Mouse (Mus musculus) forebrain, embryonic 14.5 days (tissue): ENCODE data around the gene Fen1. TPM values are rescaled to one million over a fixed set of nuclear protein-coding genes. Genes with fewer than 3 reads are reported as not detected.

Source experiments
- ATAC-seq: fragments of 200-750 bp; cut with Nextera tagmentation; 2 replicates; pipeline ENCODE4 v1.8.0; 2017; ENCODE audit warnings: mild to moderate bottlenecking, moderate library complexity
- DNase-seq: peaks from one replicate; pipeline ENCODE4 v3.0.0-alpha.2; 2015; ENCODE audit warnings: low spot score
- H3K27ac ChIP-seq: fragments of 300-500 bp; sonication (generic); 2 replicates; pipeline ENCODE4 v1.5.1; 2014; ENCODE audit warnings: low read depth, mild to moderate bottlenecking, control low read depth, low read length, moderate library complexity
- H3K27me3 ChIP-seq: fragments of 300-500 bp; sonication (generic); replicated peaks from 2 replicates; pipeline ENCODE4 v1.6.1; 2014; ENCODE audit warnings: low read length, control low read depth, mixed read lengths; ENCODE audit not compliant: control insufficient read depth, insufficient read depth
- H3K36me3 ChIP-seq: fragments of 300-500 bp; sonication (generic); 2 replicates; pipeline ENCODE4 v1.6.1; 2014; ENCODE audit warnings: low read length, control low read depth; ENCODE audit not compliant: control insufficient read depth, insufficient read depth
- H3K4me1 ChIP-seq: fragments of 300-500 bp; sonication (generic); 2 replicates; pipeline ENCODE4 v1.6.1; 2014; ENCODE audit warnings: antibody characterized with exemption, low read length, control low read depth; ENCODE audit not compliant: control insufficient read depth, insufficient read depth
- H3K4me2 ChIP-seq: fragments of 300-500 bp; sonication (generic); 2 replicates; pipeline ENCODE4 v1.6.1; 2014; ENCODE audit warnings: mild to moderate bottlenecking, control low read depth, low read length
- H3K4me3 ChIP-seq: fragments of 300-500 bp; sonication (generic); 2 replicates; pipeline ENCODE4 v1.5.1; 2014; ENCODE audit warnings: low read depth, low read length, control low read depth
- H3K9ac ChIP-seq: fragments of 300-500 bp; sonication (generic); 2 replicates; pipeline ENCODE4 v1.6.1; 2014; ENCODE audit warnings: mild to moderate bottlenecking, low read length, control low read depth, moderate library complexity
- H3K9me3 ChIP-seq: fragments of 300-500 bp; sonication (generic); replicated peaks from 2 replicates; pipeline ENCODE4 v1.6.1; 2016; ENCODE audit warnings: low read length, control low read depth, mixed read lengths; ENCODE audit not compliant: control insufficient read depth
- WGBS: fragments of 180-500 bp; shearing (Covaris S2); extraction: QIAGEN DNeasy Blood & Tissue Kit; methylation state at CpG from one replicate; pipeline ENCODE4 v1.1.7; 2014; 5-methylcytosine and 5-hydroxymethylcytosine counted together
- polyA plus RNA-seq: library from polyadenylated mRNA; unstranded; fragments of >200 nt; fragmentation: Nextera tagmentation; extraction: Ambion mirVana; gene quantifications from 2 replicates; pipeline ENCODE4 v1.2.1, GENCODE M21; 2014

The Fen1 gene
- polyA plus RNA-seq, 1 experiment from 2014 or later: 63.9 TPM

DNA sequence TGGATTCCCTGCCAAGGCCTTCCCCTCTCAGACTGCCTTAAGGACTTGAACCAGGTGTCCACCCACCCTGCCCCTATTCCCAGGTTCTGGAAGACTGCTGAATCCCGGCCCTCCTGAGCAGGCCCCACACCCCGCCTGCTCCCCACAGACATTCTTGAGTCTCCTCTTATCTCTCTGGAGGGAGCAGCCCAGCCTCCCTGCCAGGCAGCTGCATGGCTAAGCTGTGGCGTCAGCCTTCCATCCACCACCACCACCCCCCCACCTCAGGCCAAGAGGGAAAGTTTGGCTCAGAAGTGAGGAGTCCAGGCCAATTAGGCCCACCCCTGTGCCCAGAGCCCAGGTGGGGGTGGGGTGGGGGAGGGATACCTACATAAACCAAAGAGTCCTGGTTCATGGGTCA, 34.5 kb upstream of the Fen1 start:
- no peak overlapping the region for H3K9ac ChIP-seq
- peaks cover 5% of the 10 kb centered on the region for H3K4me1 ChIP-seq
- H3K9me3 ChIP-seq: no peaks in the 10 kb centered on the region
- 55% methylated on average over 3 of the region's 3 CpGs for WGBS
- DNase-seq (no peak), ATAC-seq (no peak)
- peaks cover 11% of the 10 kb centered on the region for H3K27me3 ChIP-seq
- no peaks in the 10 kb centered on the region for H3K36me3 ChIP-seq
- H3K4me3 ChIP-seq: no peak overlapping the region
- H3K27ac ChIP-seq: no peak overlapping the region
- H3K4me2 ChIP-seq: no peak overlapping the region

DNA sequence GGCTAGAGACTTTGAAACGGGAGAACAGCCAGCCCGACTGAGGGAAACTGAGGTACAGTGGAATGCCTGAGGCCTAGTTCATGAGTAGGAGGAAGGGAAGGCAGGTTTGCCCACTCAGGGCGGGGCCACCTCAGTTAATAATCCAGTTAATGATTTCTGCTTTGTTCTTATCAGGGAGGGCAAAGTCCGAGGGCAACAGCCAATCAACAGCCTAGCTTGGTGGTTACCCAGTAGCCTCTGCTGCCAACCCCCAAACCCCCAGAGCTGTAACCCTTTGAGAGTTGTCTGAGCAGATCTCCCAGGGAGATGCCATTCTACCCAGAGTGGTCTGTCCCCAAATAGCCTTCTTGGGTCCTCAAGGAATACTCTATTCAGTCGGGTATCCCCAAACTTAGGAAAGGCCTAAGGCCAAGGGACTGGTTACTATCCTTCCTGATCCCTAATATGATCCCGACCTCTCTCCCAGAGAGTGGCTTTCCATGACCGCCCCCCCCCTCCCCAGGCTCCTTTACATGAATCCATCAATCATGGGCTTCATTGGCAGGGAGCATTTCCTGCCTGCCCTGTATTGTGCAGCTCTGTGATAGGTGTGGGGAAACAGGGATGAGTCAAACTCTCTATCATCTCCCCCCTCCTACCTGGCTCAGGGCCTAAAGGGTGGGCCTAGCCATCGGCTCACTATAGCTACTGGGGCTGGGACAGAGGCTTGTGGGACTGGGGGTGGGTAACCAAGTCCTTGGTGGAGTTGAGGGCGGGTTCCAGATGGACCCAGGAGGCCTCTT, 32.0 kb upstream of the Fen1 start:
- WGBS: 81% methylated on average over 9 of the region's 9 CpGs
- Histone ChIP-seq H3K4me2 (no peak overlapping the region), H3K9ac (no peak overlapping the region)

DNA sequence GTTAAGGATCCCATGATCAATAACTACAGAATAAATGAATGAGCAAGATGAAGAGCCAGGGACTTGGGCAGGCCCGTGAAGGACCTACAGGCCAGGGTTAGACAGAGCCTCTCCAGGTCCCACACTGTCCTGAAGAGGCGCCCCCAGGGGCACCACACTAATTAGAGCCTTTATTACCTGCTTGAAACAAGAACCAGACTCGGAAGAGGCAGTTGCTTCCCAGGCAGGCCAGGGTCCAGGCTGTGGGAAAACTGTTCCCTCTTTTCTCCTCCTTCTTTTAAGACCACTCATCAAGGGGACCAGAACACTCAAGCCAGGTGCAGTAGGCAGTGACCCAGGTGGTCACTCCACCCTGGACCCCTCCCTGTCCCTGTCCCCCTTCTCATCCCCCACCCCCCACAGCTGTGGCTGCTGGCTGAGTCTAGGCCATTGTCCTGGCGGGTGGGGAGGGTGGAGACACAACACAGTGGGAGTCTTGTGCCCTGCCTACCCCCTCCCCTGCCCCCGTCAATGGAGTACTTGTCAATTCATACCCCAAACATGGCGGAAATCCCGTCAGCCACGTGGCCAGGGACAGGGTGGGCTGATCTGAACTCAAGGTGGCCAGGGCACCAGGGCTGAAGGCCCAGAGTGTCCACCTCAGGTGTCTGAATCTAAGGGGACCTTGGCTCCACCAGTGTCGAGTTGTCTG, 28.5 kb upstream of the Fen1 start:
- Histone ChIP-seq H3K4me1 (no peaks in the 10 kb centered on the region), H3K36me3 (no peaks in the 10 kb centered on the region), H3K27ac (no peak overlapping the region), H3K27me3 (no peaks in the 10 kb centered on the region), H3K9me3 (no peaks in the 10 kb centered on the region), H3K4me3 (no peak overlapping the region), H3K9ac (no peak overlapping the region), H3K4me2 (no peak overlapping the region)
- 21% methylated on average over 9 of the region's 9 CpGs for WGBS
- ATAC-seq: no peak
- DNase-seq: no peak

More for the DNA sequence above, 32.0 kb upstream of the Fen1 start:
- Histone ChIP-seq H3K36me3 (no peaks in the 10 kb centered on the region), H3K27ac (no peak overlapping the region), H3K4me3 (no peak overlapping the region), H3K4me1 (peaks cover 5% of the 10 kb centered on the region), H3K9me3 (no peaks in the 10 kb centered on the region), H3K27me3 (peaks cover 11% of the 10 kb centered on the region)
- DNase-seq (no peak), ATAC-seq (no peak)

DNA sequence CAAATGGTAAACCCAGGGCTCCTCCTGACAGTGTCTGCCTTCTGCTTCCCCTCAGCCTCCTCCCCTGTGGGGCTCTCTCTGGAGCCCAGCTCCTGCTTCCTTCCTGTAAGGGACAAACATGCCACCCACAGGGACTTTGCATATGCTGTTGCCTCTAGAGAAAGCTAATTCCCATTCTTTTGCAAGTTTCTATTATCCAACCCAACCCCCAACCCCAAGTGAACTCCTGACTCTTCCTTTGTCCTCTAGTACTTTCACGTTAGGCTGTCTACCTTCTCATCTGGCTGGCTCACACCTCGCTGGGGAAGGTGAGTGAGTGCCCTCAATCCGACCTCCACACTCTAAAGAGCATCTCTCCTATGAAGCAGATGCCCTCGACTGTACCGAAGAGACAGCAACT, 27.9 kb upstream of the Fen1 start:
- H3K36me3 ChIP-seq: no peaks in the 10 kb centered on the region
- H3K4me2 ChIP-seq: no peak overlapping the region
- WGBS: 18% methylated on average over 5 of the region's 5 CpGs
- H3K9me3 ChIP-seq: no peaks in the 10 kb centered on the region
- H3K27me3 ChIP-seq: no peaks in the 10 kb centered on the region
- no peaks in the 10 kb centered on the region for H3K4me1 ChIP-seq
- no peak overlapping the region for H3K27ac ChIP-seq
- no peak overlapping the region for H3K4me3 ChIP-seq
- ATAC-seq (no peak), DNase-seq (no peak)
- H3K9ac ChIP-seq: no peak overlapping the region

DNA sequence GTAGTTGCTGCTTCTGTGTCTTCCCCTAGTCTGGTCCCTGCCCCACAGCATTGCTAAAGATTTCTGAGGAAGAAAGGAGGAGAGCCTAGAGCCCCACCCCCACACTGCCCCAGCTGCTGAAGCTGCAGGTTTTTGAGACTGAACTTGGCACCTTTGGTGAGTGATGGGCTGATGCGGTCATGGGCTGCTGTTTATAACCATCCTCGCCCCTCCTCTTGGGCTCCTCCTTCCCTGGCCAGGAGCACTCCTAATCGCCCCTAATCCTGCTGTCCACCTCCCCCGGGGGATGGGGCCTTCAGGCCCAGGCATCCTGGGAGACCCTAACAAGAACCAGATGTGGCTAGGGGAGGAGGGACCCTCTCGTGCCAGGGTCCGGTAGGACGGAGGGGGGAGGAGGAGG, 27.0 kb upstream of the Fen1 start:
- Histone ChIP-seq H3K36me3 (no peaks in the 10 kb centered on the region), H3K27me3 (no peaks in the 10 kb centered on the region), H3K4me3 (no peak overlapping the region), H3K4me2 (no peak overlapping the region), H3K27ac (no peak overlapping the region), H3K4me1 (no peaks in the 10 kb centered on the region), H3K9me3 (no peaks in the 10 kb centered on the region), H3K9ac (no peak overlapping the region)
- 15% methylated on average over 7 of the region's 7 CpGs for WGBS
- DNase-seq: no peak
- ATAC-seq: no peak

DNA sequence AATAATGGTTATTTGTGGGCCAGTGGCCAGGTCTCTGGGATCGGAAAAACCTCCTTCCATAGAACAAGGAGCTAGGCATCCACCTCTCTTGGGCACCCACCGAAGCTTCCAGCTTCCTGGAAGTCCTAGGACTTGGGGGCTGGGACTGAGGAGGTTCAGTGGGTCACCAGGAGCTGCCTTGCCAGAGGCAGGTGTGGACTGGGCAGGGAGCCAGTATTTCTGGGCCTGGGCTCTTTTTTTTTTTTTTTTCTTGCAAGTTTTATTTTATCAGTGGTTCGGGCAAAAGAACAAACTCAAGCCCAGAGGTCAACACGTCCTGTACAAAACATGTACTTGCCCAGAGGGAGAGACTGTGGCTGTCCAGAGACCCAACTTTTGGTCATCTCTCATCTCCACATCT, 21.8 kb upstream of the Fen1 start:
- no peaks in the 10 kb centered on the region for H3K27me3 ChIP-seq
- 80% methylated on average over 4 of the region's 4 CpGs for WGBS
- no peak overlapping the region for H3K4me2 ChIP-seq
- DNase-seq (no peak), ATAC-seq (no peak)
- no peak overlapping the region for H3K9ac ChIP-seq
- no peak overlapping the region for H3K27ac ChIP-seq
- no peaks in the 10 kb centered on the region for H3K9me3 ChIP-seq
- H3K4me1 ChIP-seq: no peaks in the 10 kb centered on the region
- no peaks in the 10 kb centered on the region for H3K36me3 ChIP-seq
- H3K4me3 ChIP-seq: no peak overlapping the region

DNA sequence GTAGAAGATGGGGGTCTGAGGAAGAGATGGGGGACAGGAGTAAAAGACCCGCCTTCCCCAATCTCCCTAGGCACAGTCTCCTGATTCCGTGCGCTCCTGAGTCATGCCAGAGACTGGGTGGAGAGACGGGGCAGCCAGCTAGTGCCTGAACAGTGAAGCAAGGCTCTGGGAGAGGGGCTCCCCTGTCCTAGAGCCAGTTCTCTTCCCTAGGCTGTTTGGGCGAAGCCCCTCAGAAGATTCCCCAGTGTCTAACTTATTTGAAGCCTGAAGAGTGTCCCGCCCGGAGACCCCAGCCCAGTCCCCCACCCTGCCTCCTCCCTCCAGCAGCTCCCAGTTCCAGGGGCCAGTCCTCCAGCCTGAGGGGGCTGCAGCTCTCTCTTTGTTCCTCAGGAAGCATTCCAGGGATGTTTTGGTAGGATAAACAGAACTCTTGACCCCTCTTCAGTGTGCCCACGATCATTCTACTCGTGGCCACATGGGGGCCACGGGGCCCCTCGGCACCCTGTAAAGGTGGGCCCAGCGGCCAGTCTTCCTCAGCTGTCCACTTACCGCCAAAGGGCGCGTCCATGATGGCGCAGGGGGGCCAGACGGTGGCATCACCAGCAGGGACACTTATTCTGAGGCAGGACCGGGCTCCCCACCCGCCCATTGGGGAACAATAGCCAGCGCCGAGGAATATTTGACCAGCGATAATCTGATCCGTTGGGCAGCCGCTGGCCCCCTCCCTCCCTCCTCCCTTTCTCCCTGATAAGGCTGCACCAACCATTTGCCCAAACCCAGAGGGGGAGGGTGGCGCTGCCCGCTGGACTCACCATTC, 20.9 kb upstream of the Fen1 start:
- Histone ChIP-seq H3K9ac (no peak overlapping the region), H3K9me3 (no peaks in the 10 kb centered on the region), H3K27ac (no peak overlapping the region), H3K4me1 (no peaks in the 10 kb centered on the region), H3K4me2 (0 out of 2 replicates have a peak overlapping the region, but pooled peaks have one; percentile 7), H3K27me3 (no peaks in the 10 kb centered on the region), H3K4me3 (no peak overlapping the region), H3K36me3 (no peaks in the 10 kb centered on the region)
- peak; percentile 23; the same call in 1 of the 2 replicates for ATAC-seq
- WGBS: 37% methylated on average over 26 of the region's 26 CpGs
- no peak for DNase-seq

DNA sequence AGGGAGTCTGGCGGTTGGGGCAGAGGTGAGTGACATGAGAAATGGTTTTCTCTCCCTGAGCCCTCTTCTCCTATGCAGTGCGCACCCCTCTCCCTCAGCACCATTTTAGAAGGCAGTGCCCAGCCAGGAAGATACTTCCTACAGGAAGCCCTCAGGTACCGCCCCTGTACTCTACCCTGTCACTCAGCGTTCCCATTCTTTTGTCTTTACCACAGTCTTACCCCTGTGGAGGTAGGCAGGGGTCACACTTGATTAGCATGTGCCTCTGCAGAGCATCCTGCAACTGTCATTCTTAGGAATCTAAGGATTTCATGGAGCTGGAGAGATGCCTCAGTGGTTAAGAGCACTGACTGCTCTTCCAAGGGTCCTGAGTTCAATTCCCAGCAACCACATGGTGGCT, 19.6 kb upstream of the Fen1 start:
- Histone ChIP-seq H3K27me3 (no peaks in the 10 kb centered on the region), H3K4me3 (no peak overlapping the region), H3K9me3 (no peaks in the 10 kb centered on the region), H3K4me2 (no peak overlapping the region), H3K27ac (no peak overlapping the region), H3K9ac (no peak overlapping the region), H3K4me1 (no peaks in the 10 kb centered on the region), H3K36me3 (no peaks in the 10 kb centered on the region)
- 70% methylated on average over 3 of the region's 4 CpGs for WGBS
- ATAC-seq (no peak), DNase-seq (no peak)
